Mouse (Mus musculus): Measurements from ENCODE around the gene Gpr4. TPM values are rescaled to one million over a fixed set of nuclear protein-coding genes. Genes with fewer than 3 reads are reported as not detected.

The Gpr4 gene
- polyA plus RNA-seq, 1 experiment from 2014 or later, result 1.7 TPM

GRCm38 (mm10) chr7:19228793-19229148 lies 16.4 kb downstream of the Gpr4 start:
- H3K27ac ChIP-seq (replicated peaks), result peak overlapping the region; percentile 87
- no peak for ATAC-seq (ENCODE audit: insufficient number of reproducible peaks, low FRiP score, low TSS enrichment, low read depth)
- under 1% methylated on average over 14 of the region's 14 CpGs for WGBS
- H3K4me2 ChIP-seq (replicated peaks), result peak overlapping the region; percentile 81
- peak overlapping the region; percentile 72 for H3K4me3 ChIP-seq (replicated peaks)
- H3K9ac ChIP-seq, result peak overlapping the region; percentile 70
- no peaks in the 10 kb centered on the region for H3K9me3 ChIP-seq (replicated peaks)
- peaks cover 21% of the 10 kb centered on the region for H3K4me1 ChIP-seq
- H3K36me3 ChIP-seq, result peaks cover 12% of the 10 kb centered on the region; the same call in 1 of the 2 replicates
- no peaks in the 10 kb centered on the region for H3K27me3 ChIP-seq

GRCm38 (mm10) chr7:19229404-19229803 lies 17.1 kb downstream of the Gpr4 start:
- Histone ChIP-seq H3K27ac (replicated peaks) (peak overlapping the region; percentile 87), H3K9ac (peak overlapping the region; percentile 70), H3K4me2 (replicated peaks) (peak overlapping the region; percentile 81), H3K9me3 (replicated peaks) (no peaks in the 10 kb centered on the region), H3K27me3 (no peaks in the 10 kb centered on the region), H3K4me3 (replicated peaks) (peak overlapping the region; percentile 72), H3K36me3 (peaks cover 12% of the 10 kb centered on the region; the same call in 1 of the 2 replicates), H3K4me1 (peaks cover 21% of the 10 kb centered on the region)
- 41% methylated on average over 5 of the region's 5 CpGs for WGBS
- no peak for ATAC-seq (ENCODE audit: insufficient number of reproducible peaks, low FRiP score, low TSS enrichment, low read depth)

GRCm38 (mm10) chr7:19230041-19230580 lies 17.8 kb downstream of the Gpr4 start:
- 91% methylated on average over 2 of the region's 2 CpGs for WGBS
- H3K4me2 ChIP-seq (replicated peaks), result no peak overlapping the region
- H3K4me1 ChIP-seq, result peaks cover 21% of the 10 kb centered on the region
- peaks cover 12% of the 10 kb centered on the region; the same call in 1 of the 2 replicates for H3K36me3 ChIP-seq
- H3K9ac ChIP-seq, result no peak overlapping the region
- no peaks in the 10 kb centered on the region for H3K9me3 ChIP-seq (replicated peaks)
- no peak overlapping the region; the same call in 1 of the 2 replicates for H3K4me3 ChIP-seq (replicated peaks)
- no peak overlapping the region for H3K27ac ChIP-seq (replicated peaks)
- ATAC-seq (ENCODE audit: insufficient number of reproducible peaks, low FRiP score, low TSS enrichment, low read depth), result no peak
- H3K27me3 ChIP-seq, result no peaks in the 10 kb centered on the region

- H3K4me2 ChIP-seq (replicated peaks), result no peak overlapping the region
- peaks cover 9% of the 10 kb centered on the region; the same call in 1 of the 2 replicates for H3K36me3 ChIP-seq
- H3K27me3 ChIP-seq, result no peaks in the 10 kb centered on the region
- H3K27ac ChIP-seq (replicated peaks), result no peak overlapping the region
- 89% methylated on average over 5 of the region's 5 CpGs for WGBS
- no peaks in the 10 kb centered on the region for H3K9me3 ChIP-seq (replicated peaks)
- H3K4me3 ChIP-seq (replicated peaks), result no peak overlapping the region
- peaks cover 22% of the 10 kb centered on the region for H3K4me1 ChIP-seq
- ATAC-seq (ENCODE audit: insufficient number of reproducible peaks, low FRiP score, low TSS enrichment, low read depth), result no peak
- H3K9ac ChIP-seq, result no peak overlapping the region
Observed at GRCm38 (mm10) chr7:19230899-19231298, 18.6 kb downstream of the Gpr4 start.

GRCm38 (mm10) chr7:19231849-19232248 lies 19.5 kb downstream of the Gpr4 start:
- H3K9ac ChIP-seq, result no peak overlapping the region
- ATAC-seq (ENCODE audit: insufficient number of reproducible peaks, low FRiP score, low TSS enrichment, low read depth), result no peak

GRCm38 (mm10) chr7:19234652-19235051 lies 22.3 kb downstream of the Gpr4 start:
- Histone ChIP-seq H3K4me2 (replicated peaks) (no peak overlapping the region), H3K4me3 (replicated peaks) (no peak overlapping the region), H3K27me3 (no peaks in the 10 kb centered on the region), H3K36me3 (peaks cover 8% of the 10 kb centered on the region; the same call in 1 of the 2 replicates), H3K27ac (replicated peaks) (no peak overlapping the region), H3K4me1 (peaks cover 18% of the 10 kb centered on the region), H3K9ac (no peak overlapping the region), H3K9me3 (replicated peaks) (no peaks in the 10 kb centered on the region)
- 78% methylated on average over 5 of the region's 5 CpGs for WGBS
- ATAC-seq (ENCODE audit: insufficient number of reproducible peaks, low FRiP score, low TSS enrichment, low read depth), result no peak

More at GRCm38 (mm10) chr7:19231849-19232248, 19.5 kb downstream of the Gpr4 start:
- 78% methylated on average over 3 of the region's 3 CpGs for WGBS
- H3K27ac ChIP-seq (replicated peaks), result no peak overlapping the region
- no peaks in the 10 kb centered on the region for H3K9me3 ChIP-seq (replicated peaks)
- H3K27me3 ChIP-seq, result no peaks in the 10 kb centered on the region
- no peak overlapping the region for H3K4me3 ChIP-seq (replicated peaks)
- H3K36me3 ChIP-seq, result peaks cover 8% of the 10 kb centered on the region; the same call in 1 of the 2 replicates
- H3K4me2 ChIP-seq (replicated peaks), result no peak overlapping the region
- H3K4me1 ChIP-seq, result peaks cover 26% of the 10 kb centered on the region

- ATAC-seq (ENCODE audit: insufficient number of reproducible peaks, low FRiP score, low TSS enrichment, low read depth), result no peak
- Histone ChIP-seq H3K9me3 (replicated peaks) (no peaks in the 10 kb centered on the region), H3K4me2 (replicated peaks) (no peak overlapping the region), H3K4me1 (peaks cover 18% of the 10 kb centered on the region), H3K27me3 (no peaks in the 10 kb centered on the region), H3K36me3 (peaks cover 8% of the 10 kb centered on the region; the same call in 1 of the 2 replicates), H3K4me3 (replicated peaks) (no peak overlapping the region), H3K9ac (no peak overlapping the region), H3K27ac (replicated peaks) (no peak overlapping the region)
- 88% methylated on average over 2 of the region's 2 CpGs for WGBS
Observed at GRCm38 (mm10) chr7:19235092-19235671, 22.8 kb downstream of the Gpr4 start.

GRCm38 (mm10) chr7:19236411-19236810 lies 24.1 kb downstream of the Gpr4 start:
- Histone ChIP-seq H3K9me3 (replicated peaks) (no peaks in the 10 kb centered on the region), H3K27me3 (no peaks in the 10 kb centered on the region), H3K27ac (replicated peaks) (no peak overlapping the region), H3K9ac (no peak overlapping the region), H3K4me3 (replicated peaks) (no peak overlapping the region), H3K4me1 (peaks cover 18% of the 10 kb centered on the region), H3K4me2 (replicated peaks) (no peak overlapping the region), H3K36me3 (peaks cover 8% of the 10 kb centered on the region; the same call in 1 of the 2 replicates)
- ATAC-seq (ENCODE audit: insufficient number of reproducible peaks, low FRiP score, low TSS enrichment, low read depth), result no peak
- 67% methylated on average over 2 of the region's 2 CpGs for WGBS

GRCm38 (mm10) chr7:19238344-19238743 lies 26.0 kb downstream of the Gpr4 start:
- Histone ChIP-seq H3K4me3 (replicated peaks) (no peak overlapping the region), H3K27ac (replicated peaks) (no peak overlapping the region), H3K27me3 (no peaks in the 10 kb centered on the region), H3K9me3 (replicated peaks) (no peaks in the 10 kb centered on the region), H3K9ac (no peak overlapping the region), H3K4me2 (replicated peaks) (no peak overlapping the region), H3K4me1 (peaks cover 18% of the 10 kb centered on the region), H3K36me3 (no peaks in the 10 kb centered on the region)
- ATAC-seq (ENCODE audit: insufficient number of reproducible peaks, low FRiP score, low TSS enrichment, low read depth), result no peak
- 91% methylated on average over 4 of the region's 4 CpGs for WGBS

- Histone ChIP-seq H3K4me2 (replicated peaks) (no peak overlapping the region), H3K27ac (replicated peaks) (0 out of 2 replicates have a peak overlapping the region, but pooled peaks have one; percentile 60), H3K9me3 (replicated peaks) (no peaks in the 10 kb centered on the region), H3K4me3 (replicated peaks) (no peak overlapping the region), H3K36me3 (no peaks in the 10 kb centered on the region), H3K27me3 (no peaks in the 10 kb centered on the region), H3K4me1 (peaks cover 18% of the 10 kb centered on the region), H3K9ac (no peak overlapping the region)
- peak; percentile 80 for ATAC-seq (ENCODE audit: insufficient number of reproducible peaks, low FRiP score, low TSS enrichment, low read depth)
- WGBS, result 0% methylated on average over 1 of the region's 1 CpGs
Observed at GRCm38 (mm10) chr7:19239423-19239822, 27.1 kb downstream of the Gpr4 start.

GRCm38 (mm10) chr7:19239986-19240385 lies 27.6 kb downstream of the Gpr4 start:
- Histone ChIP-seq H3K27me3 (no peaks in the 10 kb centered on the region), H3K9me3 (replicated peaks) (no peaks in the 10 kb centered on the region), H3K27ac (replicated peaks) (peak overlapping the region; percentile 60; the same call in 1 of the 2 replicates), H3K4me2 (replicated peaks) (no peak overlapping the region), H3K36me3 (peaks cover 2% of the 10 kb centered on the region; the same call in 1 of the 2 replicates), H3K4me3 (replicated peaks) (no peak overlapping the region), H3K4me1 (peaks cover 18% of the 10 kb centered on the region), H3K9ac (no peak overlapping the region)
- ATAC-seq (ENCODE audit: insufficient number of reproducible peaks, low FRiP score, low TSS enrichment, low read depth), result no peak
- 83% methylated on average over 4 of the region's 4 CpGs for WGBS

Data from embryonic facial prominence, embryonic 15.5 days (tissue).